Mouse (Mus musculus) left cerebral cortex, adult 2 months (tissue): Measurements from ENCODE around the gene Amfr. TPM values are rescaled to one million over a fixed set of nuclear protein-coding genes. Genes with fewer than 3 reads are reported as not detected.

Source experiments
- DNase-seq, 2 experiments: peaks; one replicate each; pipeline ENCODE4 v3.0.0; 2021 to 2022; ENCODE audit warnings: low spot score in 2 of 2, mixed read lengths in 1 of 2; ENCODE audit errors: extremely low spot score in 1 of 2
- H3K27ac ChIP-seq: fragments of 200-600 bp; 2 replicates; pipeline ENCODE4 v1.8.1; 2022
- H3K4me3 ChIP-seq: fragments of 200-600 bp; 2 replicates; pipeline ENCODE4 v1.8.1; 2022
- CTCF ChIP-seq: fragments of 200-600 bp; IDR thresholded peaks from 2 replicates; pipeline ENCODE4 v1.8.1; 2022; ENCODE audit warnings: antibody characterized with exemption, mild to moderate bottlenecking, moderate library complexity
- intact Hi-C: fragments of 180-260 bp; cut with DNase I; formaldehyde crosslinking; loops from one replicate; pipeline ENCODE4 v1.15.1; 2025
- microRNA-seq, 2 experiments: library from miRNA; unstranded; fragments of <30 nt; microRNA quantifications; one replicate each; pipeline ENCODE4 v1.2.0; 2021
- total RNA-seq, 2 experiments: library from RNA; stranded (reverse); gene quantifications; 2 replicates each; pipeline ENCODE4 v1.2.3; 2021

Gene Amfr
- total RNA-seq, 2 experiments from 2014 or later, result 114 to 118 TPM

DNA sequence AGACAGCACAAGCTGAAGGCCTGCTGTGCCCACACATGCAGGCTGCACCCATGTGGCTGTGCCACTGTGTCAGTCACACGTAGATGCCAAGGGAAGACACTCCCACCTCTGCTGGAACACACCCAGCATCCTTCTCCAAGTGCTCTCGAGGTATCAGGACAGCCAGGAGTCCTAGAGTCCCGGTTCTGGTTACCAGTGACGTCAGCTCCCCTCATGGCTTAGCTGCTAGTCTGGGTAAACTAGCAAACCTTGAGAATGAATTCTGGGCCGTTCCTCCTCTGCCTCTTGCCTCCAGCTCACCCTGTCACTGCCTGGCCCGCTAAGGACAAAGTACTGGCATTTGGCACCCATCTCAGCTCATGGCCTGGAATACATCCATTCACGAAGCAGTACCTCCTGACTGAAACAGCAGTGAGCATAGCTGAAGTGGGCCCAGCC lies 88.7 kb downstream of the Amfr start:
- intact Hi-C loops, result loop anchor here (2.0 kb wide), 1 partner anchor 111 kb away; no protein-coding TSS in a partner anchor
- H3K4me3 ChIP-seq, result no peak overlapping the region
- peak; percentile 60 to 79 for DNase-seq
- H3K27ac ChIP-seq, result peak overlapping the region; percentile 81
- TF ChIP-seq CTCF, result no peak

Small RNAs within 50 kb of the gene (microRNA-seq; reads per million reads assigned to microRNA genes)
- 0 reads per million in 2 experiments for gene Gm24159

Other genes with a start within 250 kb of the Amfr start
- gene Gnao1, start 202.9 kb downstream of the Amfr start, total RNA-seq, result 100 to 1,000 TPM; 679 to 734 TPM
- gene Nudt21, start 24.2 kb upstream of the Amfr start, total RNA-seq, result 10 to 100 TPM; 46.3 to 51.4 TPM
- gene Ogfod1, start 24.4 kb upstream of the Amfr start, total RNA-seq, result 100 to 1,000 TPM in 1 of 2 experiments, 10 to 100 TPM in 1; 99.2 to 104 TPM
- gene Bbs2, start 86.1 kb upstream of the Amfr start, total RNA-seq, result 10 to 100 TPM; 30.7 to 35.9 TPM
- gene Mt4, start 124.4 kb upstream of the Amfr start, total RNA-seq, result not detected
- gene Mt3, start 139.8 kb upstream of the Amfr start, total RNA-seq, result 100 to 1,000 TPM; 848 to 875 TPM
- 100 to 1,000 TPM; 384 to 423 TPM for gene Mt2, start 159.8 kb upstream of the Amfr start, total RNA-seq
- gene Mt1, start 166.2 kb upstream of the Amfr start, total RNA-seq, result 100 to 1,000 TPM; 490 to 507 TPM
- gene Nup93, start 201.7 kb upstream of the Amfr start, total RNA-seq, result 10 to 100 TPM; 48.7 to 51.4 TPM